Mouse (Mus musculus) thymus, postnatal 4 days (tissue): ENCODE results near the gene Exoc6b.

Experiments used
- DNase-seq: peaks from one replicate; pipeline ENCODE4 v3.0.0; 2021

The Exoc6b gene

GRCm38 (mm10) chr6:84867114-84867513 lies 202.2 kb downstream of the Exoc6b start:
- no peak for DNase-seq

- no peak for DNase-seq
Observed at GRCm38 (mm10) chr6:84864625-84865024, 204.7 kb downstream of the Exoc6b start.

- no peak for DNase-seq
Observed at GRCm38 (mm10) chr6:84863816-84864375, 205.4 kb downstream of the Exoc6b start.

GRCm38 (mm10) chr6:84845665-84846064 lies 223.6 kb downstream of the Exoc6b start:
- DNase-seq: no peak

GRCm38 (mm10) chr6:84841138-84841537 lies 228.2 kb downstream of the Exoc6b start:
- no peak for DNase-seq

- DNase-seq: no peak
Observed at GRCm38 (mm10) chr6:84807546-84807945, 261.8 kb downstream of the Exoc6b start.

- DNase-seq: no peak
Observed at GRCm38 (mm10) chr6:84806132-84806730, 263.1 kb downstream of the Exoc6b start.

- DNase-seq: peak; percentile 6
Observed at GRCm38 (mm10) chr6:84798736-84799135, 270.6 kb downstream of the Exoc6b start.

GRCm38 (mm10) chr6:84783994-84784393 lies 285.3 kb downstream of the Exoc6b start:
- DNase-seq: no peak

- no peak for DNase-seq
Observed at GRCm38 (mm10) chr6:84779987-84780386, 289.3 kb downstream of the Exoc6b start.

GRCm38 (mm10) chr6:84778970-84779369 lies 290.3 kb downstream of the Exoc6b start:
- DNase-seq: no peak

- DNase-seq: no peak
Observed at GRCm38 (mm10) chr6:84775908-84776307, 293.4 kb downstream of the Exoc6b start.

- DNase-seq: no peak
Observed at GRCm38 (mm10) chr6:84755266-84755665, 314.0 kb downstream of the Exoc6b start.

- DNase-seq: no peak
Observed at GRCm38 (mm10) chr6:84752806-84753420, 316.4 kb downstream of the Exoc6b start.

- no peak for DNase-seq
Observed at GRCm38 (mm10) chr6:84751409-84751808, 317.9 kb downstream of the Exoc6b start.

GRCm38 (mm10) chr6:84746847-84747395 lies 322.4 kb downstream of the Exoc6b start:
- no peak for DNase-seq

- DNase-seq: no peak
Observed at GRCm38 (mm10) chr6:84746193-84746846, 323.0 kb downstream of the Exoc6b start.

GRCm38 (mm10) chr6:84745570-84745969 lies 323.7 kb downstream of the Exoc6b start:
- DNase-seq: no peak

GRCm38 (mm10) chr6:84742227-84742626 lies 327.1 kb downstream of the Exoc6b start:
- no peak for DNase-seq

GRCm38 (mm10) chr6:84736942-84737341 lies 332.4 kb downstream of the Exoc6b start:
- peak; percentile 78 for DNase-seq

- DNase-seq: no peak
Observed at GRCm38 (mm10) chr6:84726876-84727275, 342.4 kb downstream of the Exoc6b start.

GRCm38 (mm10) chr6:84713171-84713570 lies 356.1 kb downstream of the Exoc6b start:
- DNase-seq: no peak

- DNase-seq: no peak
Observed at GRCm38 (mm10) chr6:84710831-84711230, 358.5 kb downstream of the Exoc6b start.

GRCm38 (mm10) chr6:84708631-84709030 lies 360.7 kb downstream of the Exoc6b start:
- no peak for DNase-seq
